Mouse (Mus musculus) lung, embryonic 14.5 days (tissue): ENCODE data around the gene Ubxn7. TPM values are rescaled to one million over a fixed set of nuclear protein-coding genes. Genes with fewer than 3 reads are reported as not detected.

ENCODE experiments used
- ATAC-seq: fragments of 200-750 bp; cut with Nextera tagmentation; 2 replicates; pipeline ENCODE4 v1.8.0; 2017; ENCODE audit warnings: mild to moderate bottlenecking, moderate TSS enrichment, moderate library complexity; ENCODE audit not compliant: insufficient read depth
- DNase-seq: peaks from one replicate; pipeline ENCODE4 v3.0.0-alpha.2; 2015
- H3K27ac ChIP-seq: fragments of 300-500 bp; sonication (generic); 2 replicates; pipeline ENCODE4 v1.5.1; 2014; ENCODE audit warnings: low read depth, mild to moderate bottlenecking, moderate library complexity
- H3K27me3 ChIP-seq: fragments of 300-500 bp; sonication (generic); 2 replicates; pipeline ENCODE4 v1.6.1; 2014; ENCODE audit warnings: low read length, control low read depth; ENCODE audit not compliant: insufficient read depth
- H3K36me3 ChIP-seq: fragments of 300-500 bp; sonication (generic); 2 replicates; pipeline ENCODE4 v1.6.1; 2014; ENCODE audit warnings: control low read depth; ENCODE audit not compliant: insufficient read depth
- H3K4me1 ChIP-seq: fragments of 300-500 bp; sonication (generic); 2 replicates; pipeline ENCODE4 v1.6.1; 2014; ENCODE audit warnings: antibody characterized with exemption, control low read depth; ENCODE audit not compliant: insufficient read depth
- H3K4me2 ChIP-seq: fragments of 300-500 bp; sonication (generic); 2 replicates; pipeline ENCODE4 v1.6.1; 2014; ENCODE audit warnings: mild to moderate bottlenecking
- H3K4me3 ChIP-seq: fragments of 300-500 bp; sonication (generic); 2 replicates; pipeline ENCODE4 v1.5.1; 2014; ENCODE audit warnings: low read depth, low read length
- H3K9ac ChIP-seq: fragments of 300-500 bp; sonication (generic); 2 replicates; pipeline ENCODE4 v1.6.1; 2014
- H3K9me3 ChIP-seq: fragments of 300-500 bp; sonication (generic); 2 replicates; pipeline ENCODE4 v1.6.1; 2016; ENCODE audit warnings: low read depth, low read length, control low read depth
- CTCF ChIP-seq: IDR thresholded peaks from 2 replicates; pipeline ENCODE4 v1.5.1; 2016; ENCODE audit warnings: antibody characterized with exemption, low read depth
- WGBS: fragments of 180-500 bp; shearing (Covaris S2); extraction: QIAGEN DNeasy Blood & Tissue Kit; methylation state at CpG from one replicate; pipeline ENCODE4 v1.1.7; 2014; 5-methylcytosine and 5-hydroxymethylcytosine counted together
- polyA plus RNA-seq: library from polyadenylated mRNA; unstranded; fragments of >200 nt; fragmentation: Nextera tagmentation; extraction: Ambion mirVana; gene quantifications from 2 replicates; pipeline ENCODE4 v1.2.1, GENCODE M21; 2014

Ubxn7 gene
- polyA plus RNA-seq, 1 experiment from 2014 or later = 23.2 TPM

- H3K27ac ChIP-seq = no peak overlapping the region
- WGBS = 63% methylated on average over 4 of the region's 4 CpGs
- no peak for TF ChIP-seq CTCF
- H3K27me3 ChIP-seq = no peaks in the 10 kb centered on the region
- no peak for ATAC-seq
- no peaks in the 10 kb centered on the region for H3K4me1 ChIP-seq
- no peak overlapping the region for H3K9ac ChIP-seq
- no peak for DNase-seq
- H3K9me3 ChIP-seq = no peaks in the 10 kb centered on the region
- no peaks in the 10 kb centered on the region for H3K36me3 ChIP-seq
- H3K4me2 ChIP-seq = no peak overlapping the region
- no peak overlapping the region for H3K4me3 ChIP-seq
Measured at GRCm38 (mm10) chr16:32312859-32313258, 19.2 kb upstream of the Ubxn7 start.

GRCm38 (mm10) chr16:32316601-32317000 lies 15.5 kb upstream of the Ubxn7 start:
- Histone ChIP-seq H3K27me3 (no peaks in the 10 kb centered on the region), H3K4me3 (no peak overlapping the region), H3K9me3 (no peaks in the 10 kb centered on the region), H3K36me3 (no peaks in the 10 kb centered on the region), H3K4me2 (no peak overlapping the region), H3K4me1 (no peaks in the 10 kb centered on the region), H3K27ac (no peak overlapping the region), H3K9ac (no peak overlapping the region)
- DNase-seq = no peak
- no peak for TF ChIP-seq CTCF
- ATAC-seq = no peak
- 59% methylated on average over 2 of the region's 2 CpGs for WGBS

GRCm38 (mm10) chr16:32323953-32324352 lies 8.1 kb upstream of the Ubxn7 start:
- H3K4me2 ChIP-seq = no peak overlapping the region
- H3K27ac ChIP-seq = no peak overlapping the region
- H3K4me1 ChIP-seq = no peaks in the 10 kb centered on the region
- no peak overlapping the region for H3K4me3 ChIP-seq
- no peak for TF ChIP-seq CTCF
- no peaks in the 10 kb centered on the region for H3K27me3 ChIP-seq
- DNase-seq (peak; percentile 26), ATAC-seq (no peak)
- no peaks in the 10 kb centered on the region for H3K36me3 ChIP-seq
- H3K9me3 ChIP-seq = no peaks in the 10 kb centered on the region
- WGBS = 21% methylated on average over 7 of the region's 7 CpGs
- no peak overlapping the region for H3K9ac ChIP-seq

- H3K9me3 ChIP-seq = no peaks in the 10 kb centered on the region
- H3K4me1 ChIP-seq = no peaks in the 10 kb centered on the region
- DNase-seq (peak; percentile 64), ATAC-seq (no peak)
- 45% methylated on average over 9 of the region's 9 CpGs for WGBS
- TF ChIP-seq CTCF = no peak
- peak overlapping the region; percentile 56 for H3K4me2 ChIP-seq
- H3K9ac ChIP-seq = peak overlapping the region; percentile 97; the same call in 1 of the 2 replicates
- H3K36me3 ChIP-seq = no peaks in the 10 kb centered on the region
- H3K27me3 ChIP-seq = no peaks in the 10 kb centered on the region
- H3K27ac ChIP-seq = peak overlapping the region; percentile 95; the same call in 1 of the 2 replicates
- H3K4me3 ChIP-seq = peak overlapping the region; percentile 99
Measured at GRCm38 (mm10) chr16:32330876-32331670, 984 bp upstream of the Ubxn7 start.

- no peak for TF ChIP-seq CTCF
- Histone ChIP-seq H3K9ac (peak overlapping the region; percentile 97), H3K36me3 (no peaks in the 10 kb centered on the region), H3K9me3 (no peaks in the 10 kb centered on the region), H3K4me3 (peak overlapping the region; percentile 99), H3K4me2 (peak overlapping the region; percentile 56), H3K4me1 (no peaks in the 10 kb centered on the region), H3K27ac (peak overlapping the region; percentile 95), H3K27me3 (no peaks in the 10 kb centered on the region)
- 1% methylated on average over 54 of the region's 54 CpGs for WGBS
- DNase-seq = peak; percentile 82
- peak; percentile 80 for ATAC-seq
Measured at GRCm38 (mm10) chr16:32332556-32333511, 777 bp downstream of the Ubxn7 start.

GRCm38 (mm10) chr16:32335146-32335545 lies 3.1 kb downstream of the Ubxn7 start:
- ATAC-seq = no peak
- Histone ChIP-seq H3K4me1 (no peaks in the 10 kb centered on the region), H3K4me2 (no peak overlapping the region), H3K27me3 (no peaks in the 10 kb centered on the region), H3K27ac (no peak overlapping the region), H3K9me3 (no peaks in the 10 kb centered on the region), H3K4me3 (no peak overlapping the region), H3K9ac (no peak overlapping the region), H3K36me3 (no peaks in the 10 kb centered on the region)
- 92% methylated on average over 5 of the region's 5 CpGs for WGBS
- no peak for TF ChIP-seq CTCF
- no peak for DNase-seq
